Mouse (Mus musculus) erythroblast, embryonic 14.5 days (primary cell): Measurements from ENCODE around the gene Tbc1d8b. TPM values are rescaled to one million over a fixed set of nuclear protein-coding genes. Genes with fewer than 3 reads are reported as not detected.

Source experiments
- H3K27me3 ChIP-seq: 2 replicates; pipeline ENCODE4 v1.6.1; 2012; ENCODE audit warnings: inconsistent platforms; ENCODE audit not compliant: control insufficient read depth
- H3K36me3 ChIP-seq: 2 replicates; pipeline ENCODE4 v1.6.1; 2012; ENCODE audit warnings: mild to moderate bottlenecking, inconsistent platforms; ENCODE audit not compliant: control insufficient read depth
- H3K4me1 ChIP-seq: 2 replicates; pipeline ENCODE4 v1.6.1; 2012; ENCODE audit warnings: inconsistent platforms; ENCODE audit not compliant: control insufficient read depth
- H3K4me3 ChIP-seq: replicated peaks from 2 replicates; pipeline ENCODE3; 2012; ENCODE audit warnings: moderate library complexity, mild to moderate bottlenecking, inconsistent platforms
- H3K9me3 ChIP-seq: 2 replicates; pipeline ENCODE4 v1.6.1; 2012; ENCODE audit warnings: low read length, inconsistent platforms, mixed read lengths; ENCODE audit not compliant: control insufficient read depth
- GATA1 ChIP-seq: IDR thresholded peaks from 2 replicates; pipeline ENCODE4 v1.6.1; 2012; ENCODE audit warnings: low read length, inconsistent platforms, mixed read lengths
- TAL1 ChIP-seq: IDR thresholded peaks from 3 replicates; pipeline ENCODE4 v1.6.1; 2012; ENCODE audit warnings: low read length, inconsistent platforms, mixed read lengths
- polyA plus RNA-seq: library from polyadenylated mRNA; stranded (reverse); fragments of >175 nt; gene quantifications from 2 replicates; pipeline ENCODE4 v1.2.3, GENCODE M21; 2012

Gene Tbc1d8b
- polyA plus RNA-seq, 1 experiment: not detected

DNA sequence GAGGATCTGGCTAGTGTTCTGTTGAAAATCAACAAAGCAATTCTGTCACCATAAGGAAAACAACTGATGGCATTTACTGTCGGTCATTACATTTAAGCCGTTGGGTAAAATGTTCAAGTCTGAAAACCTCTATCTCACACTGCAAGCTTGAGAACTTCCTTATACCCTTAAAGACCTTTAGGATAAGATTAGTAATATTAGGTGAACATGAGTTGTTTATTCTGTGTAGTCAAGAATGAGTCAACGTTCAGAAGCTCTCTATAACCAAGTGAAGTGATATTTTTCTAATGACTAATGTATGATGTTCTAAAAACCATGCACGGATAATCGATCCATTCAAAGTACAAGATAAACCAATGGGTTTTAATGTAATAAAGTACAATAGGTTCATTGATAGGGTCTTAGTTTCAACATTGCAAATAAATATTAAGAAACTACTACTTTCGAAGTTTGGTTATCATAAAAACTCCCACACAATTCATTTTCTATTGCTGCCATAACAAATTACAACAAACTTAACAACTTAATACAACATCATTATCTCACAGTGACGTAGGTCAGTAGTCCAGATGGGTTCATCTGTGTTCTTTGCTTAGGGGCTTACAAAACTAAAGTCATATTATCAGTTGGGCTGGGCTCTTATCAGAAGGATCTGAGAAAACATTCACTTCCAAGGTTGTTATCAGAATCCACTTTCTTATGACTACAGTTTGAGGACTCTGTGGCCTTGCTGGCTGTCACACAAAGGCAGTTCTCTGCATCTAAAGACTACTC is 109.5 kb downstream of the Tbc1d8b start:
- no peaks in the 10 kb centered on the region for H3K27me3 ChIP-seq
- no peaks in the 10 kb centered on the region for H3K36me3 ChIP-seq
- H3K9me3 ChIP-seq: no peaks in the 10 kb centered on the region
- no peaks in the 10 kb centered on the region for H3K4me1 ChIP-seq
- H3K4me3 ChIP-seq: no peak overlapping the region
- TF ChIP-seq GATA1 (no peak), TAL1 (no peak)

GRCm38 (mm10) chrX:139796037-139796436 is 111.2 kb downstream of the Tbc1d8b start:
- H3K36me3 ChIP-seq: no peaks in the 10 kb centered on the region

DNA sequence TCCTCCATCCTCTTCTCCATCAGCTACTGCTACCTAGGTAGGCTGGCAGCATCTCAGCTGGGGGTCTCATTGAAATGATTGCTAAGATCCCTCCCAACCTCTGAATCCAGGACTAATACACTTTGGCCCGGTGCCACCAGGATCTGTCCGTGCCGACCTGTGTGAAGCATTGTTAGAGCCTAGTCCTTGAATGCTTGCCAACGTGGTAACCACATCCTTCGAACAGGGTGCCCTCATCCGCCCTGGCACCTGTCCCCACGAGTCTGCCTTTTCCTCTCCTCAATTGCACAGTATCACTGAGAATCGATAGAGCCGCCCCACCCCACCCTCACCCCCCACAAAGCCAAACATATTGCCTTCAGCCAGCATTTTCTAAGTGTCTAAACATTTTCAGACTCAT is 113.1 kb downstream of the Tbc1d8b start:
- Histone ChIP-seq H3K4me3 (no peak overlapping the region), H3K9me3 (no peaks in the 10 kb centered on the region), H3K27me3 (no peaks in the 10 kb centered on the region), H3K36me3 (no peaks in the 10 kb centered on the region), H3K4me1 (no peaks in the 10 kb centered on the region)
- no peak for TF ChIP-seq GATA1
- no peak for TF ChIP-seq TAL1

More at GRCm38 (mm10) chrX:139796037-139796436, 111.2 kb downstream of the Tbc1d8b start:
- H3K4me1 ChIP-seq: no peaks in the 10 kb centered on the region
- no peak for TF ChIP-seq GATA1
- no peak for TF ChIP-seq TAL1
- H3K4me3 ChIP-seq: no peak overlapping the region
- H3K9me3 ChIP-seq: no peaks in the 10 kb centered on the region
- H3K27me3 ChIP-seq: no peaks in the 10 kb centered on the region

DNA sequence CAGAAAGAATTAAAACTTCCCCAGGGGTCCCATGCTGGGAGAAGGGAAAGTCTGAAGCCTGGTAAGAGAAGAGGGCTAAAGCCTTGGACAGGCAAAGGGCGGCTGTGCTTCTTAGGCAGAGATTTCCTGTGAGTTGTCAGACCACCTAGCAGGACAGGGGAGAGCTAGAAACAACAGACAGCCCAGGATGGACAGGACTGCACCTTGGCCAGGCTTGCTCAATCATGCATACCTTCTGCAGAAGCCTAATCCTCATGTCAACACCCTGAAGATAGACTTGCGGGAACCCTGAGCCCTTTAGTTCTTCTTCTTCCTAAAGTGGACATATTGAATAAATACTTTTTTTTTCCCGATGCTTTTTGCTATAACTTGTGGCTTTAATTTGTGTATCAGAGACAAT is 115.2 kb downstream of the Tbc1d8b start:
- Histone ChIP-seq H3K27me3 (no peaks in the 10 kb centered on the region), H3K9me3 (no peaks in the 10 kb centered on the region), H3K4me1 (no peaks in the 10 kb centered on the region), H3K4me3 (no peak overlapping the region), H3K36me3 (no peaks in the 10 kb centered on the region)
- TF ChIP-seq TAL1 (no peak), GATA1 (no peak)

DNA sequence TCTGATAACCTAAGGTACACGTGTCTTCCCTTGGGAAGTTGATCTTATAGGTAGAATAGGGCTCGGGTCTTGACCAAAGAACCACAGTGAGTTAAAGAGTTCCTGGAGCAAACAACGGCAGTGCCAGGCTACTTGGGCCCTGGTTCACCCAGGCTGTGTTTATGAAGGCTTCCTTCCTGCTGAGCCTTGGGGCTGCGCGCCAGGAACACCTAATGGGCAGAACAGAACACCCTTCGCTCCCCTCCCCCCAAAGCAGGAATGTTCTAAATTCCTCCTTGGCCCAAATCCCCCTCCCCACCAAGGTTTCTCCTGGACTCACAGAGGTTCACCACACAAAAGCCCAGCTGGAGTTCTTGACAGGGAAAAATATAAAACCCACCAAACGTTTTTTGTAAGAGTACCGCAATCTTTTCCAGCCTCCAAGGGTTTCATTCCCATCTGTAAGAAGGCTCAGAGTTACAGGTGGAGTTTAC is 115.6 kb downstream of the Tbc1d8b start, which contains the start of gene Cldn2:
TSS of gene Cldn2 (plus strand) at position 423 of the 473 bp plus-strand sequence.
- TF ChIP-seq TAL1: no peak
- no peak for TF ChIP-seq GATA1
- Histone ChIP-seq H3K36me3 (no peaks in the 10 kb centered on the region), H3K9me3 (no peaks in the 10 kb centered on the region), H3K27me3 (no peaks in the 10 kb centered on the region), H3K4me3 (no peak within 1 kb of the TSS), H3K4me1 (no peaks in the 10 kb centered on the region)

Other genes with a start within 250 kb of the Tbc1d8b start
- gene D330045A20Rik, start 204.6 kb upstream of the Tbc1d8b start, polyA plus RNA-seq: not detected in 2 replicates
- gene Rnf128, start 121.7 kb upstream of the Tbc1d8b start, polyA plus RNA-seq: 0.03 and 0.06 TPM in 2 replicates
- not detected in 2 replicates for gene Gm15013, start 29.5 kb downstream of the Tbc1d8b start, polyA plus RNA-seq
- gene Ripply1, start 97.4 kb downstream of the Tbc1d8b start, polyA plus RNA-seq: not detected in 2 replicates
- not detected in 2 replicates for gene Cldn2, start 115.8 kb downstream of the Tbc1d8b start, polyA plus RNA-seq
- gene Morc4, start 186.7 kb downstream of the Tbc1d8b start, polyA plus RNA-seq: 0.10 and 0.17 TPM in 2 replicates